Mouse (Mus musculus) embryonic stem cell, embryonic (primary cell): ENCODE results near the gene Lrp8.

Source experiments
- CTCF ChIA-PET, 4 experiments: fragments of 300-600 bp in 2 of 4; fragments of 350-600 bp in 2 of 4; sonication (Branson Sonifier 250); formaldehyde crosslinking; loops; one replicate each; lab custom pipeline; 2022; ENCODE audit warnings: inconsistent platforms in 2 of 4; lab: Charles Lee
- POLR2A ChIA-PET, 4 experiments: fragments of 300-600 bp in 2 of 4; fragments of 350-600 bp in 2 of 4; sonication (Branson Sonifier 250); formaldehyde crosslinking; loops; one replicate each; lab custom pipeline; 2022; ENCODE audit warnings: antibody characterized with exemption in 4 of 4, inconsistent platforms in 1 of 4; lab: Charles Lee

Gene Lrp8

GRCm38 (mm10) chr4:107802185-107802449, at the start of gene Lrp8:
TSS of gene Lrp8 (plus strand) at chr4:107802261.
- POLR2A ChIA-PET = interaction anchor here in 3 of 4 experiments (0.6 to 2.6 kb wide), 12 partner anchors 9 to 417 kb away, joined by 3 to 9 read pairs (median 3); partner anchors contain the start of gene 0610037L13Rik (in 2 of the 3)
- CTCF ChIA-PET = interaction anchor here in 1 of 4 experiments (1.0 to 1.3 kb wide), 2 partner anchors 44 to 65 kb away, joined by 3 to 4 read pairs; no protein-coding TSS in a partner anchor

GRCm38 (mm10) chr4:107756222-107756621, 45.8 kb upstream of the Lrp8 start:
- CTCF ChIA-PET = interaction anchor here in 1 of 4 experiments (1.7 kb wide), 1 partner anchor 18 kb away, joined by 8 read pairs; no protein-coding TSS in a partner anchor
- POLR2A ChIA-PET = interaction anchor here in 1 of 4 experiments (0.8 kb wide), 1 partner anchor 125 kb away, joined by 4 read pairs; no protein-coding TSS in a partner anchor

- ChIA-PET POLR2A (interaction anchor here in 2 of 4 experiments (0.5 to 1.5 kb wide), 2 partner anchors 11 to 26 kb away, joined by 3 read pairs; no protein-coding TSS in a partner anchor), CTCF (interaction anchor here in 2 of 4 experiments (1.3 to 1.4 kb wide), 2 partner anchors 20 to 87 kb away, joined by 4 read pairs; no protein-coding TSS in a partner anchor)
Measured at GRCm38 (mm10) chr4:107757487-107758470, 44.3 kb upstream of the Lrp8 start.

- ChIA-PET CTCF (interaction anchor here in 1 of 4 experiments (1.3 kb wide), 1 partner anchor 86 kb away, joined by 4 read pairs; no protein-coding TSS in a partner anchor), POLR2A (no interaction called here)
Measured at GRCm38 (mm10) chr4:107758938-107759337, 43.1 kb upstream of the Lrp8 start.

GRCm38 (mm10) chr4:107763001-107763400, 39.1 kb upstream of the Lrp8 start:
- CTCF ChIA-PET = no interaction called here
- POLR2A ChIA-PET = no interaction called here

GRCm38 (mm10) chr4:107763598-107763997, 38.5 kb upstream of the Lrp8 start:
- ChIA-PET CTCF (no interaction called here), POLR2A (no interaction called here)

- CTCF ChIA-PET = interaction anchor here in 2 of 4 experiments (0.5 to 1.2 kb wide), 4 partner anchors 19 to 29 kb away, joined by 3 read pairs; no protein-coding TSS in a partner anchor
- POLR2A ChIA-PET = interaction anchor here in 1 of 4 experiments (0.7 to 1.5 kb wide), 4 partner anchors 10 to 1022 kb away, joined by 3 to 5 read pairs (median 4); no protein-coding TSS in a partner anchor
Measured at GRCm38 (mm10) chr4:107765196-107765813, 36.8 kb upstream of the Lrp8 start.

- CTCF ChIA-PET = interaction anchor here in 2 of 4 experiments (0.8 to 1.2 kb wide), 2 partner anchors 29 to 30 kb away, joined by 3 read pairs; no protein-coding TSS in a partner anchor
- POLR2A ChIA-PET = interaction anchor here in 1 of 4 experiments (0.7 to 1.5 kb wide), 3 partner anchors 11 to 1022 kb away, joined by 3 to 5 read pairs (median 4); no protein-coding TSS in a partner anchor
Measured at GRCm38 (mm10) chr4:107766182-107766581, 35.9 kb upstream of the Lrp8 start.

GRCm38 (mm10) chr4:107772122-107772825, 29.8 kb upstream of the Lrp8 start:
- ChIA-PET POLR2A (no interaction called here), CTCF (interaction anchor here in 1 of 4 experiments (1.6 kb wide), 1 partner anchor 34 kb away, joined by 3 read pairs; no protein-coding TSS in a partner anchor)

GRCm38 (mm10) chr4:107774868-107775267, 27.2 kb upstream of the Lrp8 start:
- CTCF ChIA-PET = interaction anchor here (0.6 to 1.4 kb wide), 4 partner anchors 28 to 131 kb away, joined by 3 to 5 read pairs (median 3); no protein-coding TSS in a partner anchor

GRCm38 (mm10) chr4:107775672-107776071, 26.4 kb upstream of the Lrp8 start:
- POLR2A ChIA-PET = interaction anchor here in 1 of 4 experiments (1.0 kb wide), 1 partner anchor 304 kb away, joined by 3 read pairs; no protein-coding TSS in a partner anchor

More at GRCm38 (mm10) chr4:107774868-107775267, 27.2 kb upstream of the Lrp8 start:
- POLR2A ChIA-PET = interaction anchor here in 2 of 4 experiments (0.6 to 1.0 kb wide), 2 partner anchors 74 to 305 kb away, joined by 3 read pairs; no protein-coding TSS in a partner anchor

GRCm38 (mm10) chr4:107776990-107777673, 24.9 kb upstream of the Lrp8 start:
- POLR2A ChIA-PET = interaction anchor here in 1 of 4 experiments (1.2 kb wide), 1 partner anchor 17 kb away, joined by 3 read pairs; no protein-coding TSS in a partner anchor
- CTCF ChIA-PET = interaction anchor here in 1 of 4 experiments (0.6 kb wide), 1 partner anchor 19 kb away, joined by 3 read pairs; no protein-coding TSS in a partner anchor

More at GRCm38 (mm10) chr4:107775672-107776071, 26.4 kb upstream of the Lrp8 start:
- CTCF ChIA-PET = interaction anchor here in 2 of 4 experiments (0.6 to 1.4 kb wide), 2 partner anchors 69 to 109 kb away, joined by 3 read pairs; no protein-coding TSS in a partner anchor

GRCm38 (mm10) chr4:107783541-107783940, 18.5 kb upstream of the Lrp8 start:
- POLR2A ChIA-PET = interaction anchor here in 2 of 4 experiments (1.2 kb wide), 2 partner anchors 12 to 18 kb away, joined by 3 to 4 read pairs; partner anchors contain the start of gene Lrp8 (in 1 of the 2)
- CTCF ChIA-PET = no interaction called here

GRCm38 (mm10) chr4:107788841-107789240, 13.2 kb upstream of the Lrp8 start:
- ChIA-PET CTCF (interaction anchor here in 1 of 4 experiments (1.5 kb wide), 1 partner anchor 11 kb away, joined by 3 read pairs; no protein-coding TSS in a partner anchor), POLR2A (interaction anchor here in 1 of 4 experiments (0.6 kb wide), 1 partner anchor 193 kb away, joined by 3 read pairs; no protein-coding TSS in a partner anchor)

GRCm38 (mm10) chr4:107800801-107801200, 1.3 kb upstream of the Lrp8 start:
- CTCF ChIA-PET = interaction anchor here (0.6 to 1.3 kb wide), 6 partner anchors 11 to 1175 kb away, joined by 3 to 4 read pairs (median 4); no protein-coding TSS in a partner anchor
- POLR2A ChIA-PET = no interaction called here
